Mouse (Mus musculus) B cell, adult 67 days (primary cell): ENCODE data around the gene Pigl. TPM values are rescaled to one million over a fixed set of nuclear protein-coding genes. Genes with fewer than 3 reads are reported as not detected.

Experiments used
- total RNA-seq, 2 experiments: library from RNA; stranded (reverse); gene quantifications; 4 replicates each; pipeline ENCODE4 v1.2.4; 2023

The Pigl gene
- total RNA-seq = 1 to 10 TPM; 6.1 to 9.6 TPM

DNA sequence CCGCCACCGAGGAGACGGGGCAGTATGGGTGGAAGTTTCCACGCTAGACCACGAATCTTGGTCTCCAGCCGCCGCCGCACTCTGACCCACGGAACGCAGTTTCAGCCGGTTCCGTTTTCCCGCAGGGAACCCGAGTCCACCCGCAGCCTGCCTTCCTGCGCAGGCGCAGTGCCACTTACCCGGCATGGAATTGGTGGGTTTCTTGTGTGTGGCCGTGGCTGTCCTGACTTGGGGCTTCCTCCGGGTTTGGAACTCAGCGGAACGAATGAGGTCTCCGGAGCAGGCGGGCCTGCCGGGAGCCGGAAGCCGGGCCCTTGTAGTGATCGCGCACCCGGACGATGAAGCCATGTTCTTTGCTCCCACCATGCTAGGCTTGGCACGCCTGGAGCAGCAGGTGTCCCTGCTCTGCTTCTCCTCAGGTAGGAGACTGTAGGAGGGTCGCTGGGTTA is at the start of gene Pigl, which contains the start of gene Ncor1:
Pigl (plus strand) TSS at position 185 of the 449 bp plus-strand sequence.
Ncor1 (minus strand) TSS at position 266 of the 449 bp plus-strand sequence.

DNA sequence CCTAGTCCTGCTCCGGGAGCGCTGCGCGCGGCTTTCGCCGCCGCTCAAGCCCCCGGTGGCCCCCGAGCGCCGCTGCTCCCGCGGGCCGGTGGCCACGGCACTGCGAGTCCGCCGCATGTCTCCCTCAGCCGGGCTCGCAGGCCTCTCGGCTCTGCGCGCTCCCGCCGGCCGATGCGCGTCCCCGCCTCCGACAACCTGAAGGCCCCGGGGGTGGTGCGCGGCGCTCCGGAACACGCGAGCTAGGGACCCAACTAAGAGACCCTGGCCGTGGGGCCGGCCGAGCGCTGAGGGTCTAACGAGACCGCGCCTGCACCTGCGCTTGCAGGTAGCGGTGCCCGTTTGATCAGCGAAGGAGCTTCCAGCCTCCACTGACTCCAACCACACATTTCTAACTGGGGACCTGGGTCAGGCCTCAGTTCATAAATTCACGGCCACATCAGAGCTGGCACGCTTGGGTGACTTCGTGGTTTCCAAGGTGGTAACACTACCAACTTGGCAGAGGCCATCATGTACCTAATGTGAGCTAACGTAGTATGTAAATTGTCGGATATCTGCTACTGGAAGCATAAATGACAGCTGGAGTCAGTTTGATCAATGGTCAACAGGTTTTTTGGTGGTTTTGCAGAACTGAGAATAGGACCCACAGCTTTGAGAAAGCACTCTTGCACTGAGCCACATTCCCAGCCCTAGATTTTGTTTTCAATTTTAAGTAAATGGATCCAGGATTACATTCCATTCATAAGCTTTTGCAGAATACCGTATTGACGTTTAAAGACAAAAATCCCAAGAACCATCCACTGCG is 81.0 kb downstream of the Pigl start, which contains the start of gene Cenpv:
Cenpv (minus strand) TSS at position 173 of the 802 bp plus-strand sequence.

DNA sequence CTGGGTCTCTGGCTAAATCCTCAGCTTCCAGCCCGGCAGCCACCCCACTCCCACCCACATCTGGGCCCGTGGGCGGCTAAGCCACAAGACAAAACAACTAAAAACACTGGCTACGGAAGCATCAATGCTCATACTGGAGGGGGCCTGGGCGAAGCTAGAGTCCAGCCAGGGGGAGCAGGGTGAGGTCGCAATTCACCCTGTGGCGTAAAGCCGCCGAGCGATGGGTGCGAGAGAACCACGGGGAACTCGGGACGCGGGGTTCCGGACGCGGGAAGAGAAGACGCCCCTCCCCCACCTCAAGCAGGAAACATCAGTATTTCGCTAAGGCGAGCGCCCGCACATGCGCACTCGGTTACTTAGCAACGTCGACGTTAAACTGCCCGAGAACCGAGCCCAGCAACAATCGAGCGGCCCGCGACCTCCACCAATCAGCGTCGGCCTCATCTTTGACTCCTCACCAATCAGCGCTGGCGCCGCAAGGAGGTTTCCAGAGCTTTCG is 92.5 kb downstream of the Pigl start, which contains the start of gene Ubb:
Ubb (plus strand) TSS at position 445 of the 499 bp plus-strand sequence.

Other genes with a start within 250 kb of the Pigl start
- gene Adora2b, start 209.5 kb upstream of the Pigl start, total RNA-seq = not detected
- gene Zswim7, start 177.1 kb upstream of the Pigl start, total RNA-seq = 10 to 100 TPM; 10.9 to 12.4 TPM
- gene Ttc19, start 177.0 kb upstream of the Pigl start, total RNA-seq = 10 to 100 TPM; 27.0 to 30.9 TPM
- 100 to 1,000 TPM; 348 to 361 TPM for gene Ncor1, start 81 bp downstream of the Pigl start, total RNA-seq
- gene Cenpv, start 80.8 kb downstream of the Pigl start, total RNA-seq = 1 to 10 TPM; 1.9 TPM
- gene Ubb, start 92.7 kb downstream of the Pigl start, total RNA-seq = 1,000 to 10,000 TPM; 1,128 to 1,293 TPM
- 10 to 100 TPM; 49.7 to 52.3 TPM for gene Trpv2, start 116.0 kb downstream of the Pigl start, total RNA-seq
- gene Lrrc75a, start 190.1 kb downstream of the Pigl start, total RNA-seq = 1 to 10 TPM; 5.2 to 5.7 TPM
- gene Mmgt2, start 190.2 kb downstream of the Pigl start, total RNA-seq = 10 to 100 TPM; 23.2 to 33.6 TPM